Mouse (Mus musculus) neural tube, embryonic 11.5 days (tissue): Measurements from ENCODE around the gene Lrrk2. TPM values are rescaled to one million over a fixed set of nuclear protein-coding genes. Genes with fewer than 3 reads are reported as not detected.

Experiments used
- ATAC-seq: fragments of 200-750 bp; cut with Nextera tagmentation; 2 replicates; pipeline ENCODE4 v1.8.0; 2017; ENCODE audit warnings: moderate number of reproducible peaks, mild to moderate bottlenecking, moderate TSS enrichment, moderate library complexity; ENCODE audit not compliant: insufficient read depth, low FRiP score, low TSS enrichment
- DNase-seq: peaks from one replicate; pipeline ENCODE4 v3.0.0-alpha.2; 2015; ENCODE audit warnings: low spot score
- H3K27ac ChIP-seq: fragments of 300-500 bp; sonication (generic); 2 replicates; pipeline ENCODE4 v1.5.1; 2014; ENCODE audit warnings: low read depth, mild to moderate bottlenecking, low read length
- H3K27me3 ChIP-seq: fragments of 300-500 bp; sonication (generic); 2 replicates; pipeline ENCODE4 v1.6.1; 2014; ENCODE audit warnings: mild to moderate bottlenecking, low read length, mixed read lengths; ENCODE audit not compliant: control insufficient read depth, insufficient read depth
- H3K36me3 ChIP-seq: fragments of 300-500 bp; sonication (generic); 2 replicates; pipeline ENCODE4 v1.6.1; 2014; ENCODE audit warnings: mild to moderate bottlenecking, low read length, moderate library complexity, mixed read lengths; ENCODE audit not compliant: control insufficient read depth, insufficient read depth
- H3K4me1 ChIP-seq: fragments of 300-500 bp; sonication (generic); 2 replicates; pipeline ENCODE4 v1.6.1; 2014; ENCODE audit warnings: low read length, mixed read lengths; ENCODE audit not compliant: control insufficient read depth, insufficient read depth
- H3K4me2 ChIP-seq: fragments of 300-500 bp; sonication (generic); 2 replicates; pipeline ENCODE4 v1.6.1; 2014; ENCODE audit warnings: low read depth, mild to moderate bottlenecking, moderate library complexity
- H3K4me3 ChIP-seq: fragments of 300-500 bp; sonication (generic); 2 replicates; pipeline ENCODE4 v1.5.1; 2014; ENCODE audit warnings: low read depth, low read length
- H3K9ac ChIP-seq: fragments of 300-500 bp; sonication (generic); 2 replicates; pipeline ENCODE4 v1.6.1; 2014; ENCODE audit warnings: mild to moderate bottlenecking, low read length
- H3K9me3 ChIP-seq: fragments of 300-500 bp; sonication (generic); 2 replicates; pipeline ENCODE4 v1.6.1; 2016; ENCODE audit warnings: low read length; ENCODE audit not compliant: control insufficient read depth
- WGBS: fragments of 180-500 bp; shearing (Covaris S2); extraction: QIAGEN DNeasy Blood & Tissue Kit; methylation state at CpG from one replicate; pipeline ENCODE4 v1.1.7; 2014; 5-methylcytosine and 5-hydroxymethylcytosine counted together
- polyA plus RNA-seq: library from polyadenylated mRNA; unstranded; fragments of >200 nt; fragmentation: Nextera tagmentation; extraction: Ambion mirVana; gene quantifications from 2 replicates; pipeline ENCODE4 v1.2.1, GENCODE M21; 2014

The Lrrk2 gene
- polyA plus RNA-seq, 1 experiment from 2014 or later = 1.9 TPM

GRCm38 (mm10) chr15:91643632-91644348 lies 29.2 kb upstream of the Lrrk2 start:
- H3K4me2 ChIP-seq = no peak overlapping the region
- no peaks in the 10 kb centered on the region for H3K4me1 ChIP-seq
- no peak overlapping the region for H3K4me3 ChIP-seq
- no peak overlapping the region for H3K27ac ChIP-seq
- H3K27me3 ChIP-seq = no peaks in the 10 kb centered on the region
- H3K9me3 ChIP-seq = no peaks in the 10 kb centered on the region
- no peak for ATAC-seq
- H3K36me3 ChIP-seq = no peaks in the 10 kb centered on the region
- DNase-seq = no peak
- H3K9ac ChIP-seq = no peak overlapping the region
- WGBS = 78% methylated on average over 7 of the region's 7 CpGs

- Histone ChIP-seq H3K27me3 (no peaks in the 10 kb centered on the region), H3K4me2 (no peak overlapping the region), H3K36me3 (no peaks in the 10 kb centered on the region), H3K27ac (no peak overlapping the region), H3K9me3 (no peaks in the 10 kb centered on the region), H3K4me1 (no peaks in the 10 kb centered on the region), H3K4me3 (no peak overlapping the region), H3K9ac (no peak overlapping the region)
- DNase-seq (no peak), ATAC-seq (no peak)
- 63% methylated on average over 3 of the region's 3 CpGs for WGBS
These were observed 22.7 kb upstream of the Lrrk2 start for GRCm38 (mm10) chr15:91650270-91650669.

GRCm38 (mm10) chr15:91651493-91651892 lies 21.5 kb upstream of the Lrrk2 start:
- H3K36me3 ChIP-seq = no peaks in the 10 kb centered on the region
- H3K9ac ChIP-seq = no peak overlapping the region
- H3K9me3 ChIP-seq = no peaks in the 10 kb centered on the region
- no peaks in the 10 kb centered on the region for H3K4me1 ChIP-seq
- H3K4me3 ChIP-seq = no peak overlapping the region
- no peaks in the 10 kb centered on the region for H3K27me3 ChIP-seq
- no peak for DNase-seq
- H3K4me2 ChIP-seq = no peak overlapping the region
- no peak overlapping the region for H3K27ac ChIP-seq
- 87% methylated on average over 7 of the region's 7 CpGs for WGBS
- ATAC-seq = no peak

GRCm38 (mm10) chr15:91658227-91658626 lies 14.7 kb upstream of the Lrrk2 start:
- H3K36me3 ChIP-seq = no peaks in the 10 kb centered on the region
- H3K9me3 ChIP-seq = no peaks in the 10 kb centered on the region
- no peak overlapping the region for H3K4me2 ChIP-seq
- H3K27ac ChIP-seq = no peak overlapping the region
- no peak for ATAC-seq
- no peaks in the 10 kb centered on the region for H3K4me1 ChIP-seq
- no peak overlapping the region for H3K9ac ChIP-seq
- DNase-seq = no peak
- H3K4me3 ChIP-seq = no peak overlapping the region
- H3K27me3 ChIP-seq = no peaks in the 10 kb centered on the region
- 85% methylated on average over 6 of the region's 6 CpGs for WGBS

GRCm38 (mm10) chr15:91660277-91661078 lies 12.5 kb upstream of the Lrrk2 start:
- Histone ChIP-seq H3K36me3 (no peaks in the 10 kb centered on the region), H3K4me2 (no peak overlapping the region), H3K27me3 (no peaks in the 10 kb centered on the region), H3K9me3 (no peaks in the 10 kb centered on the region), H3K4me3 (no peak overlapping the region), H3K27ac (no peak overlapping the region), H3K9ac (no peak overlapping the region), H3K4me1 (no peaks in the 10 kb centered on the region)
- ATAC-seq (no peak), DNase-seq (no peak)
- 80% methylated on average over 6 of the region's 6 CpGs for WGBS

- Histone ChIP-seq H3K9me3 (no peaks in the 10 kb centered on the region), H3K4me3 (no peak overlapping the region), H3K27me3 (no peaks in the 10 kb centered on the region), H3K9ac (no peak overlapping the region), H3K4me2 (no peak overlapping the region), H3K36me3 (no peaks in the 10 kb centered on the region), H3K4me1 (no peaks in the 10 kb centered on the region), H3K27ac (no peak overlapping the region)
- 89% methylated on average over 6 of the region's 6 CpGs for WGBS
- DNase-seq (no peak), ATAC-seq (no peak)
These were observed 12.0 kb upstream of the Lrrk2 start for GRCm38 (mm10) chr15:91661079-91661369.

GRCm38 (mm10) chr15:91664586-91665132 lies 8.3 kb upstream of the Lrrk2 start:
- H3K27me3 ChIP-seq = no peaks in the 10 kb centered on the region
- no peaks in the 10 kb centered on the region for H3K9me3 ChIP-seq
- no peaks in the 10 kb centered on the region for H3K36me3 ChIP-seq
- no peak overlapping the region for H3K9ac ChIP-seq
- H3K4me3 ChIP-seq = no peak overlapping the region
- DNase-seq = no peak
- 84% methylated on average over 10 of the region's 10 CpGs for WGBS
- H3K27ac ChIP-seq = no peak overlapping the region
- no peaks in the 10 kb centered on the region for H3K4me1 ChIP-seq
- no peak for ATAC-seq
- no peak overlapping the region for H3K4me2 ChIP-seq

GRCm38 (mm10) chr15:91665530-91665929 lies 7.4 kb upstream of the Lrrk2 start:
- Histone ChIP-seq H3K4me1 (no peaks in the 10 kb centered on the region), H3K27ac (no peak overlapping the region), H3K27me3 (no peaks in the 10 kb centered on the region), H3K9me3 (no peaks in the 10 kb centered on the region), H3K4me3 (no peak overlapping the region), H3K9ac (no peak overlapping the region), H3K4me2 (no peak overlapping the region), H3K36me3 (no peaks in the 10 kb centered on the region)
- 93% methylated on average over 6 of the region's 6 CpGs for WGBS
- no peak for ATAC-seq
- DNase-seq = no peak

GRCm38 (mm10) chr15:91671216-91671615 lies 1.8 kb upstream of the Lrrk2 start:
- no peak for ATAC-seq
- no peak overlapping the region for H3K27ac ChIP-seq
- no peaks in the 10 kb centered on the region for H3K27me3 ChIP-seq
- DNase-seq = no peak
- WGBS = 88% methylated on average over 2 of the region's 2 CpGs
- no peaks in the 10 kb centered on the region for H3K9me3 ChIP-seq
- no peak overlapping the region for H3K9ac ChIP-seq
- no peaks in the 10 kb centered on the region for H3K36me3 ChIP-seq
- no peaks in the 10 kb centered on the region for H3K4me1 ChIP-seq
- H3K4me2 ChIP-seq = no peak overlapping the region
- H3K4me3 ChIP-seq = no peak overlapping the region
